Mouse (Mus musculus): ENCODE measurements around the gene Pde4a. TPM values are rescaled to one million over a fixed set of nuclear protein-coding genes. Genes with fewer than 3 reads are reported as not detected.
"Not testable (repeated sequence)": the region's sequence is repeated elsewhere in the genome, so short reads cannot be mapped to it uniquely, and the experiment has no call there.

Pde4a gene
- total RNA-seq, 2 experiments from 2014 or later, result 45.0 to 52.4 TPM

DNA sequence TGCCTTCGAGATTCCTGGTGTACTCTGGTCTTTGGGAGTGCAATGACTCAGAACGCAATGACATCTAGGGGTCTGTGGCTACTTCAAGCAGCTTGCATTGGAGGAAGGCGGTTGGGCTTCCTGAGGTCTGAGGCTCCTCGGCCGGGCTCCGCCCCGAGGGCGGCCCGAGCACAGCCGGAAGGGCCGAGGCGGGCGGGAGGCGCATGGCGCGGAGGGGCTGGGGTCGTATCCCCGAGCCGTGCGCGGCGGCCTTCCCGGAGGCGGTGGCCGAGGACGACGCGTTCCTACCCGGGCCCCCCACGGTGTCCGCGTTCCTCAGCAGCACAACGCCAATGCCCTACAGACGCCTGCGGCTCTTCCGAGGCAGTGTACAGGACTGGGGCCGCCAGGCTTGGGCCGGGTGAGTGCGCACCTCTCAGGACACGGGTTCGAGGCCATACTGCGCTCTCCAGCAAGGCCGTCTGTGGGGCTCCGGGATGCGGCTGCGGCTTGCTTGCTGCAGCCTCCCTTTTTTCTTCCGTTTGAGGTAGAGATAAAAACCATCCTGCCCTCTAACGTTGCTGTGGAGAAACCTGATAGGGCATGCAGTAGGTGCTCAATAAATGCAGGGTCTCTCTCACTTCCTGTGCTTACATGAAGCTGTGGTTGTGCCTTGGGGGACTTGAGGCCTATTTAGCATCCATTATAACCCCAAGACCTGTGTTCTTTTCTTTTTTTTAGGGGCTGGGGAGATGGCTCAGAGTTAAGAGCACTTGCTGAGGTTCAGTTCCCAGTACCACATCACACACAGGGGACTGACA, 16.1 kb downstream of the Pde4a start:
- DNase-seq (ENCODE audit: low spot score), result no peak

GRCm38 (mm10) chr9:21183421-21183820, 17.9 kb downstream of the Pde4a start:
- no peak for DNase-seq (ENCODE audit: low spot score)

DNA sequence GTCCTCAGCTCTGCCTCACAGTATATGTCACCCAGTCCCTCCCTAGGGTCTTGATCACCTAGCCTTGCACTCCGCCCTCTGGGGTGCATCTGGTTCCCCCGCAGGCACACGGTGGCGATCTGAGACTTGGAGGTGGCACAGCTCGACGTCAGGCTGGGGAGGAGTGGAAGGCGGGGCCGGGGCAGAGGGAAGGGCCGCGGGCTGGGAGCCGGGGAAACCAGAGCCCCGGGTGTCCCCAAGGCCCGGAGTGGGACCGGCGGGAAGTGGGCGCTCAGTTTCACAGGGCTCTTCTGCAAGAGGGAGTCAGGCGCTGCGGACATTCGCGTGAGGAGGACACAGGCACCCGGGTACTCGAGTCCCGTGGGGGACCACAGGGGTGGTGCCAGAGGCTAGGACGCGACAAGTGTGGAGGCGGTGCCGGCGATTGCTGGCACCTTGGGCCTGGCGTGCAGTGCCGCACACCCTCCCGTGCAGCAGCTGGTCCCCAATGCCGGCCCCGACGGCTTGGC, 18.4 kb downstream of the Pde4a start:
- peak; percentile 84 for DNase-seq (ENCODE audit: low spot score)

DNA sequence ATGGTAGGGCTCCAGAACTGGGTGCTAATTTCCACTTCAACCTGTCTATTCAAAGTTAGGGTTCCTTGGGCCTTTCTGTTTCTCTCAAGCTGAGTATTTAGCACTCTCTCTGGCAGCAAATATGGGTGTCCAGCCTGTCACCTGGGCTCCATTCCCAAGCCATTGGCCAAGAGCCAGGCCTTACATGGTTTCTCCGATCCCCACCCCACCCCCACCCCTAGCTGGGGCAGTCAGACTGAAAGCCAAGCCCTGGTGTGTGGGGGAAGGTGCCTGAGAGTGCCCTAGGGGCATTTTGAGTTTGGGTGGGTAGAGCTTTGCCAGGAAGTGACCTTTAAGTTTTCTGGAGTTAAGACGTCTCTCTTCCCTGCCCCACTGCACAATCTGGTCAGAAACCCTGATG, 19.2 kb downstream of the Pde4a start:
- peak; percentile 83 for DNase-seq (ENCODE audit: low spot score)

GRCm38 (mm10) chr9:21185436-21185835, 19.9 kb downstream of the Pde4a start:
- DNase-seq (ENCODE audit: low spot score), result peak; percentile 65

DNA sequence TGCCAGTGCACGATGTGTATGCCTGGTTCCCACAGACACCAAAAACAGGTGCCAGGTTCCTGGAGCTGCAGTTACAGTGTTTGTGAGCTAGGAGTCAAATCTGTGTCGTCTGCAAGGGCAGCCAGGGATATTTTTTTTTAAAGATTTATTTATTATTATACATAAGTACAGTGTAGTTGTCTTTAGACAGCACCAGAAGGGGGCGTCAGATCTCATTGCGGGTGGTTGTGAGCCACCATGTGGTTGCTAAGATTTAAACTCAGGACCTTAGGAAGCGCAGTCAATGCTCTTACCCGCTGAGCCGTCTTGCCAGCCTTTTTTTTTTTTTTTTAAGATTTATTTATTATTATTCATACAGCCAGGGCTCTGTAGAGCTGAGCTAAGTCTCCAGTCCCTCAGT, 24.4 kb downstream of the Pde4a start:
- no peak for DNase-seq (ENCODE audit: low spot score)

DNA sequence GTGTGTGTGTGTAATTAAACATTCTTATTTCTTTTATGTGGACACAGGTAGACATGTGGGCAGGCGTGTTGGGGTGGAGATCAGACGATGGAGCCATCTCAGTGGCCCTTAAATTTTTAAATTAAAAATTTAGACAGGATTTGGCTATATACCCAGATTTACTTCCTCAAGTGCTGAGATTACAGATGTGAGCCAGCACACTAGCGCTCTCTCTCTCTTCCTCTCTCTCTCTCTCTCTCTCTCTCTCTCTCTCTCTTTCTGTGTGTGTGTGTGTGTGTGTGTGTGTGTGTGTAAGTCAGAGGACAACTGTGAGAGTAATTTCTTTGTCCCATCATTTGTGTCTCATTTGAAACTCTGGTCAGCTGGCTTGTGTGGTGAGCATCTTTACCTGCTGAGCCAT, 25.2 kb downstream of the Pde4a start:
- DNase-seq (ENCODE audit: low spot score), result no peak

DNA sequence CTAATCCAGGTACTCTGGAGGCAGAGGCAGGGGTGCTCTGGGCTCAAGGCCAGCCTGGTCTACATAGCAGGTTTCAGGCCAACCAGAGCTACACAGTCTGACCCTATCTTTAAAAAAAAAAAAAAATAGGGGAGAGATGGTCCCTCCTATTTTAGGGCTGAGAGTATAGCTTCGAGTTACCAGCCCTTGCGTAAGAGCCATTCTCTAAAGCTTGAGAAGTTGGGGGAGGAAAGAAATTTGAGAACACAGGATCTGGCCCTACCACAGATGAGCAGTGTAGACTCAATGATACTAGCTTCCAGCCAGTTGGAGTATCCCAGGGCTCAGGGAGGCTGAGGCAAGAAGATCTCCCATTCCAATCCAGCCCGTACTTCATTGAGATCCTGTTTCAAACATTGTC, 28.3 kb downstream of the Pde4a start:
- no peak for DNase-seq (ENCODE audit: low spot score)

- no peak for DNase-seq (ENCODE audit: low spot score)
Observed at GRCm38 (mm10) chr9:21194787-21195493, 29.4 kb downstream of the Pde4a start.

DNA sequence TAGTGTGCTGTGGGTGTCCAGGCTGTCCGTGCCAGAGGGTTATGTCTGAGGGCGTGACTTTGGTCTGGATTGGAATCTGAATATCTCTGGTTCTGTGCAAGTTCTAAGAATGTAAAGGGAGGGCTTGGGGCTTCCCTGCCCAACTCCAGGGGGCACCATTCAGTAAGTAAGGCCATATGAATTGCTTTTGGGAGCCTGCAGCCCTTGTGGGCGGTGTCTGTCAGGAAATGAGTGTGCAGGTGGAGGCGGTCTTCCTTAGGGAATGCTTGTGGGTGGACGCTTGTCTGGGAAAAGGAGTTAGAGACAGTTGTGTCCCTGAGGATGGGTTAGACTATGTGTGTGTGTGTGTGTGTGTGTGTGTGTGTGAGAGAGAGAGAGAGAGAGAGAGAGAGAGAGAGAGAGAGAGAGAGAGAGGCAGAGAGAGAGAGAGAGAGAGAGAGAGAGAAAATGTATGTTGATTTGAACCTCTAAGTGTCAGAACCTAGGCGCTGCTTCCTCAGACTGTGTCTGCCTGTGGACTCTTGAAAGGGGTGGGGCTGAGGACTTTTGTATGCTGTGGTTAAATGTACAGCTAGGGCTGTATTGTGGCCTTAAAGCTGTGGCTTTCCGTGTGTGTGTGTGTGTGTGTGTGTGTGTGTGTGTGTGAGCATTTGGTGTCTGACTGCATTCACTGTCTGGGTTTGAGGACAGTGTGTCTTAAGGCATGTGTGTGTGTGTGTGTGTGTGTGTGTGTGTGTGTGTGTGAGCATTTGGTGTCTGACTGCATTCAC, 30.4 kb downstream of the Pde4a start:
- DNase-seq (ENCODE audit: low spot score), result not testable (repeated sequence)

DNA sequence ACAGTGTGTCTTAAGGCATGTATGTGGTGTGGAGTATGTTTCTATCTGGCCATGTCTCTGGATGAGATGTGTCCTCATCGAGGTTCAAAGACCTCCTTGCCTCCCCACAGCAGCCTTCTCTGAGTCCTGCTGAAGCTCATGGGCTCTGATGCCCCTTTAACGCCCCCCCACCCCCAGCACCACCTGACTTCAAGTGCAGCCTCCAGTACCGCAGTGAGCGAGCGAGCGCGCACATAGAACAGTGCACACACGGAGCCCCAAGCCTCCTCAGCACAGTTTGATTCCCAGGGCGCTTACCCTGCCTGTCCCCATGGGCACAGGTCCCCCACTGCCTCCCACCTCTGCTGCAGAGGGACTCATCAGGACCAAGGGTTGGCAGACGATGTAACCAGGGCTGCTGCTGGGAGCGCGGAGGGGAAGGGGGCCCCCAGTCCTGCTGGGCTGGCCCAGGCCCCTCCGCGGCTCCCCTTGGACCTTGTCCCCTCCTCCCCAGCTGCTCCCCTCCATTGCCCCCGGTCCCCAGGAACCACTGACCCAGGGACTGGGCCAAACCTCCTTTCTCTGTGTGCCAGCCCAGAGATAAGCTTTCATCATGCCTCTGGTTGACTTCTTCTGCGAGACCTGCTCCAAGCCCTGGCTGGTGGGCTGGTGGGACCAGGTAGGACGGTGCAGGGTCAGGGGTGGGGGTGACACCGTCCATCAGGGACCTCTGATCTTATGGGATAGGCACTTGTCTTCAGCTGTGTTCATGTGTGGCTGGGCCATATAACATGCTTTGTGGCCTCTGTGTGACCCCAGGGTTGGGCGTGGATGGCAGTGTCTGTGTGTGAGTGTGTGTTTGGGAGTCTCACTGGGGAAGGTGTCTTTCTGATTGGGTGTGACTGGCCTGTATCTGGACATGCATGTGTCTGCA, 31.3 kb downstream of the Pde4a start:
- no peak for DNase-seq (ENCODE audit: low spot score)

DNA sequence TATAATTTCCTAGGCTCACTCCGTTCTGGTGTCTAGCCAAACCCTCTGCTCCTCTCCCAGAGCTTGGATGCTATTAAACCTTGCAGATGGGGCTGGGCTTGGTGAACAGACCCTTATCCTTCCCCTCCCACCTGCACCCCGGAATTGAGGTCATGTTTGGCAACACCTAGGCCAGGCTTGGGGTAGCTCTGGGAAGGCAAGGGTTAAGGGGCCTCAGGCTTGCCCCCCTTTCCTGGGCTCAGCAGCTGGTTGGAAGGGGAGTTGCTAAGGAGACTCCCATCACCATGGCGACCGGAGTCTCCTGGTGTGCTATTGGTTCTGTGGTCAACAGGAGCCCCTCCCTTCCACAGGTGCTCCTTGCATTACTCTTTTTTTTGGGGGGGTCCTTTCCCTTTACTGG, 32.5 kb downstream of the Pde4a start:
- no peak for DNase-seq (ENCODE audit: low spot score)

DNA sequence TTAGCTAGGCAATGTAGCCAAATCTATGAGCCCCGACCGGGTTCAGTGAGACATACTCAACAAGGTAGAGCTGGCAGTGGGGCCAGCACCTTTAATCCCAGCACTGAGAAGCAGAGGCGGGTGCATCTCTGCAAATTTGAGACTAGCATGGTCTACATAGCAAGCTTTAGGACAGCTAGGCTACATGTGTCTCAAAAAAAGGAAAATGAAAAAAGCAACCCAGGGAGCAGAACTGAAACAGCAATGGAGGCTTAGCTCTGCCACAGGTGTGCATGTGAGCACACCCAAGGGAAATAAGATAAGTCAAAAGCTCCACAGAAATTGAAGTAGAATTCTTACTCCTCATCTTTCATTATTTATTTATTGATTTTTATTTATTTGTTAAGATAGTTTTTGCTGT, 33.4 kb downstream of the Pde4a start:
- no peak for DNase-seq (ENCODE audit: low spot score)

DNA sequence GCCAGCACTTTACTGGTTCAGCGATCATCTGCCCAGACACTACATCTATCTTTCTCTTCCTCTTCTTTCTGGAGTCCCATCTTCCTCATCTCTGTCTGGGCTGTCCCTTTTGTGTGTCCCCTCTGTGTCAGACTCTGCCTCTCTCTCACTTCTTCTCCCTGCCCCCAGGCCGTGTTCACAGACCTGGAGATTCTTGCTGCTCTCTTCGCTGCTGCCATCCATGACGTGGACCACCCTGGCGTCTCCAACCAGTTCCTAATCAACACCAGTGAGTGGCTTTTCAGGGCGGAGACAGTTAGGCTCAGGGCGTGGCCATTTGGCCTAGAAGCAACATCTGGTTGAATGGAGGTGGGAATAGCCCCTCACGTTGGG, 38.6 kb downstream of the Pde4a start:
- DNase-seq (ENCODE audit: low spot score), result no peak

DNA sequence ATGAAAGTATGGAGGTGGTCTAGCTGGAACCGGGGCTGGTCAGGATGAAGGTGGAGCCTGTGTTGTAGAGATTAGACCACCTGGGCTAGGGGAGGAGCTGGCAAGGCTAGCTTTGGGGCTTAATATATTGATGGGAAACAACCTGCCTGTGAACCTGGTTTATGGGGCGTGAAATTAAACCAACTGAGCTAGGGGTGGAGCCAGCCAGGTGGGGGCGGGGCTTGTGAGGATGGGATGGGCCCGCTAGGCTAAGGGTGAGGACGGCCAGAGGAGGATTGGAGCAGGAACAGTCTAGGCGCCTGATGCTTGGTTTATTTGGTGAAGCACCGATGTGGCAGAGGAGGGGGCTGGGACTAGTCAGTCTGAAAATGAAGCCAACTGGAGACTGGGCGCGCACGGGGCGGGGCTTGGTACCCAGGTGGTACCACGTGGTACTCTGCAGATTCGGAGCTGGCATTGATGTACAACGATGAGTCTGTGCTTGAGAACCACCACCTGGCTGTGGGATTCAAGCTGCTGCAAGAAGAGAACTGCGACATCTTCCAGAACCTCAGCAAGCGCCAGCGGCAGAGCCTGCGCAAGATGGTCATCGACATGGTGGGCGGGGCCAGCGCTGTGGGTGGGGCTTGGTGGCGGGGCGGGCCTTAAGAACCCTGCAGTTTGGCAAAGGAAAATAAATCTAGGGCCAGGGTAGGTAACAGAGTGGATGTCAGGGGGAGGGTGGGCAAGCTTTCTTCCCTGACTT, 39.2 kb downstream of the Pde4a start:
- no peak for DNase-seq (ENCODE audit: low spot score)

- no peak for DNase-seq (ENCODE audit: low spot score)
Observed at GRCm38 (mm10) chr9:21206848-21207247, 41.3 kb downstream of the Pde4a start.

- DNase-seq (ENCODE audit: low spot score), result no peak
Observed at GRCm38 (mm10) chr9:21208626-21209025, 43.1 kb downstream of the Pde4a start.

GRCm38 (mm10) chr9:21210821-21211220, 45.3 kb downstream of the Pde4a start:
- DNase-seq (ENCODE audit: low spot score), result no peak

GRCm38 (mm10) chr9:21211624-21212023, 46.1 kb downstream of the Pde4a start:
- DNase-seq (ENCODE audit: low spot score), result no peak

DNA sequence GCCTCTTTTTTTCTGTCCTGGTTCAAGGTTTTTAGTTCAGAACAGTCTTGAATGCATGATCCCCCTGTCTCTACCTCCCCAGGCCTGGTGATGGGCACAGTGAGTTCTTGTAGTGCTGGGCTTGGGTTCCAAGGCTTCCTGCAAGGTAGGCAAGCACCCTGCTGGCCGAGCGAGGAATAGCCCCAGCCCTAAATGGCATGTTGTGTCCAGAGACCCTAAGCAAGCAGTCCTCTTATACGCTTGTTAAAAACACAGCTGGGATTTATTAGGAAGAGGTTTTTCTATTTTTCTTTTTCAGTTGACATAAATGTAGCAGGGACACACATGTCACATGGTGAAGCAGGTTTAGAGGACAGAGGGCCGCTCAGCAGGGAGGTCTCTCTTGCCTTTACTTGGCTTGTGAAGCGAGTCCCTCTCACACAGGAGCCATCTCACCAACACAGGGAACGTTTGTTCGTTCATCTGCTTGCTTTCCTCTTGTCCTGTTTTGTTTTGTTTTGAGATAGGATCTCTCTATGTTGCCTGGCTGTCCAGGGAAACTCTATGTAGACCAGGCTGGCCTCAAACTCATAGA, 48.2 kb downstream of the Pde4a start:
- no peak for DNase-seq (ENCODE audit: low spot score)
